11 mouse cellular contexts compared by ENCODE assay signal in genomic region chr3:53371910-53372309, GRCm38 (mm10).
DNase-seq lines count a peak whose midpoint lies in the region; ATAC-seq and TF ChIP-seq lines count a peak whose summit lies in the region.
"Had no signal": no experiment of that assay in that cellular context is flagged by ENCODE, and none has a peak within 500 bp of the region (broad histone marks: within the 10 kb centered on the region; RNA-seq: fewer than 3 reads in every experiment).

No protein-coding gene starts in this region.

- H3K4me1 ChIP-seq in intestine, postnatal 0 days (replicated peaks; ENCODE audit: control insufficient read depth, insufficient read depth, low read length): no peaks in the 10 kb centered on the region
- H3K4me1 ChIP-seq in intestine, embryonic 16.5 days (ENCODE audit: control insufficient read depth, insufficient read depth, low read length): no peaks in the 10 kb centered on the region
- no peaks in the 10 kb centered on the region for H3K4me1 ChIP-seq in testis, adult 2 months (ENCODE audit: control insufficient read depth, insufficient read depth, low read length)

- no peak overlapping the region for H3K4me3 ChIP-seq in intestine, postnatal 0 days (ENCODE audit: low read depth, low read length)
- H3K4me3 ChIP-seq in intestine, embryonic 16.5 days (ENCODE audit: low read length): no peak overlapping the region
- H3K4me3 ChIP-seq in testis, adult 2 months (ENCODE audit: control insufficient read depth, low read depth, low read length): no peak overlapping the region
- H3K4me3 ChIP-seq: embryonic facial prominence, embryonic 15.5 days; hindbrain, embryonic 10.5 days; limb, embryonic 13.5 days had no signal

- no peak overlapping the region for H3K9ac ChIP-seq in intestine, postnatal 0 days (ENCODE audit: low read depth, low read length)
- H3K9ac ChIP-seq in intestine, embryonic 16.5 days (ENCODE audit: low read depth, low read length): no peak overlapping the region
- H3K9ac ChIP-seq: embryonic facial prominence, embryonic 15.5 days; limb, embryonic 13.5 days had no signal

- no peaks in the 10 kb centered on the region for H3K27me3 ChIP-seq in intestine, postnatal 0 days (replicated peaks; ENCODE audit: control insufficient read depth, insufficient read depth, low read length)
- H3K27me3 ChIP-seq in intestine, embryonic 16.5 days (replicated peaks; ENCODE audit: control insufficient read depth, insufficient read depth, low read length): no peaks in the 10 kb centered on the region
- H3K27me3 ChIP-seq in testis, adult 2 months (ENCODE audit: control insufficient read depth, insufficient read depth, low read length): no peaks in the 10 kb centered on the region
- H3K27me3 ChIP-seq: embryonic facial prominence, embryonic 15.5 days had no signal

- no peak overlapping the region for H3K4me2 ChIP-seq in intestine, postnatal 0 days (replicated peaks; ENCODE audit: low read depth)
- no peak overlapping the region for H3K4me2 ChIP-seq in intestine, embryonic 16.5 days (ENCODE audit: low read depth, low read length)
- H3K4me2 ChIP-seq: embryonic facial prominence, embryonic 15.5 days; limb, embryonic 13.5 days had no signal

- no peak for DNase-seq in testis, postnatal 10 days (ENCODE audit: low spot score)
- DNase-seq in cerebellum, adult 9-10 months: peak; percentile 38
- DNase-seq in testis, postnatal 14 days (ENCODE audit: low spot score): peak; percentile 10
- no peak for DNase-seq in spleen, postnatal 36 days (ENCODE audit: low spot score in 2 of 2)
- no peak for DNase-seq in urinary bladder, adult 2 months (ENCODE audit: low spot score)

- H3K27ac ChIP-seq in intestine, postnatal 0 days (ENCODE audit: low read depth, low read length): no peak overlapping the region
- no peak overlapping the region for H3K27ac ChIP-seq in intestine, embryonic 16.5 days (ENCODE audit: low read length)
- no peak overlapping the region for H3K27ac ChIP-seq in testis, adult 2 months (ENCODE audit: control insufficient read depth, insufficient read depth, low read depth, low read length)
- H3K27ac ChIP-seq: embryonic facial prominence, embryonic 15.5 days; hindbrain, embryonic 10.5 days; limb, embryonic 13.5 days had no signal

- TF ChIP-seq CTCF in intestine, postnatal 0 days (IDR thresholded peaks at IDR 0.05; ENCODE audit: low read depth): 0 out of 2 replicates have a peak, but pooled peaks have one; percentile 16
- TF ChIP-seq CTCF in testis, adult 2 months (IDR thresholded peaks at IDR 0.05; ENCODE audit: control insufficient read depth, insufficient read depth, insufficient replicate concordance, low read depth, low read length): peak; percentile 74

- ATAC-seq in intestine, postnatal 0 days: no peak
- no peak for ATAC-seq in intestine, embryonic 16.5 days

- no peak for TF ChIP-seq POLR2A in testis, adult 2 months (IDR thresholded peaks at IDR 0.05; ENCODE audit: control insufficient read depth, low read depth, low read length)

- peaks cover 8% of the 10 kb centered on the region; the same call in 1 of the 2 replicates for H3K9me3 ChIP-seq in intestine, postnatal 0 days (ENCODE audit: control insufficient read depth)
- H3K9me3 ChIP-seq in intestine, embryonic 16.5 days (ENCODE audit: control insufficient read depth, low read length): peaks cover 8% of the 10 kb centered on the region

- H3K36me3 ChIP-seq in intestine, postnatal 0 days (ENCODE audit: control insufficient read depth, insufficient read depth): no peaks in the 10 kb centered on the region
- H3K36me3 ChIP-seq in intestine, embryonic 16.5 days (ENCODE audit: control insufficient read depth, insufficient read depth, low read length): no peaks in the 10 kb centered on the region
- no peaks in the 10 kb centered on the region for H3K36me3 ChIP-seq in testis, adult 2 months (ENCODE audit: control insufficient read depth, insufficient read depth, low read length)
- H3K36me3 ChIP-seq: embryonic facial prominence, embryonic 15.5 days; hindbrain, embryonic 10.5 days; limb, embryonic 13.5 days had no signal

- WGBS in intestine, postnatal 0 days: 73% methylated on average over 7 of the region's 7 CpGs
- WGBS in intestine, embryonic 16.5 days: 68% methylated on average over 7 of the region's 7 CpGs

Comparison
In these comparisons a context has a peak if more than half of its experiments do, and no peak if none do; other contexts are left out.
1. DNase-seq: peak in cerebellum, adult 9-10 months (single experiment) and testis, postnatal 14 days (single experiment); none in testis, postnatal 10 days (single experiment), spleen, postnatal 36 days (0 of 2) and urinary bladder, adult 2 months (single experiment).